Mouse (Mus musculus): ENCODE measurements around the gene Acer1. TPM values are rescaled to one million over a fixed set of nuclear protein-coding genes. Genes with fewer than 3 reads are reported as not detected.

Acer1 gene
- polyA plus RNA-seq (2015; fragmentation: Nextera tagmentation; extraction: Ambion mirVana), result not detected in 2 replicates

DNA sequence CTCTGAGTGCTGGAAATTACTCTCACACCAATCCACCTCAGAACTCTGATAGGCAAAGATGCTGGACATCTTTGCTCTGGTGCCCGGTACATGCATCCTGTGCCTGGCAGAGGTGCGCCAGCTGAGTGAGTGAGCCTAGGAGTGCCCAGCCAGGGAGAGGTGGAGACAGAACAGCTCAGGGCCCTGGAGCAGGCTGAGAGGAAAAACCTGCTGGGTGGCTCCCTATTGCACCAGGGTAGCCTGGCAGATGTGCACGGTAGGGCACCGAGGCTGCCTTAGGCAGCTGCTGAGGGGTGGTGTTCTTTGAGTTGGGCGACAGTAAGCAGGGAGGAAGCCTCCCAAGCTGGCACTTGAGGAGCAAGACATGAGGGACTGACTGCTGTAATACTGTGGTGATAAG lies at the start of gene Acer1:
Gene Acer1 (minus strand): TSS at position 114 of the 400 bp plus-strand sequence.

DNA sequence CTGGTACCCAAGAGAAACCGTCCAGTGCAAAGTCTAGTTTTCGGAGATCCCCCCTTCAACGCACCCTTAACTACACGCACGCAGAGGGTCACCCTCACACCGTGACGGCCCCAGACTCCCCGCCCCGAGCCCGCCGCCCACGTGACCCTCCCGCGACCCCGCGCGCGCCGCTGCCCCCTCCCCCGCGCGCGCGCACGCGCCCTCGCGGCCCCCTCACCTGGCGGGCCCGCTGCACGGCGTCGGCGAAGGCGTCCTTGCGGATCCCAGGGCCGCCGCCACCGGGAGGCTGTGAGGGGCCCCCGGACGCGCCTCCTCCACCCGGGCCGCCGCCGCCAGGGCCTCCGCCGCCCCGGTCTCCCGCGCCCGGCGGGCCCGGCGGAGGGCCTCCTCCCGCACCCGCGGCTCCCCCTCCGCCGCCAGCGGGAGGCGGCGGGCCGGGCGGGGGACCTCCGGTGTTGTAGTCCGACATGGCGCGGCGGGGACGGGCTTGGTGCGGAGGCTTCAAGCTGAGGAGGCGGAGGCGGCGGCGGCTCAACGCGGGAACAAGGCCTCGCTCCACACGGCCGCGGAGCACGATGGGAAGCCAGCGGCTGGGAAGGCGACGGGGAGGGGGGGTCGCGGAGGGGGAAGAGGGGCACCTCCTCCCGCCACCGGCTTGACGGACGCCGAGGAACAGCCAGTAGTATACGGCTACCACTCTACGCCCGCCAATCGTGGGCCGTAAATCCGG lies 49.2 kb upstream of the Acer1 start, which contains the start of gene Khsrp:
Gene Khsrp (minus strand): TSS at position 592 of the 730 bp plus-strand sequence.

DNA sequence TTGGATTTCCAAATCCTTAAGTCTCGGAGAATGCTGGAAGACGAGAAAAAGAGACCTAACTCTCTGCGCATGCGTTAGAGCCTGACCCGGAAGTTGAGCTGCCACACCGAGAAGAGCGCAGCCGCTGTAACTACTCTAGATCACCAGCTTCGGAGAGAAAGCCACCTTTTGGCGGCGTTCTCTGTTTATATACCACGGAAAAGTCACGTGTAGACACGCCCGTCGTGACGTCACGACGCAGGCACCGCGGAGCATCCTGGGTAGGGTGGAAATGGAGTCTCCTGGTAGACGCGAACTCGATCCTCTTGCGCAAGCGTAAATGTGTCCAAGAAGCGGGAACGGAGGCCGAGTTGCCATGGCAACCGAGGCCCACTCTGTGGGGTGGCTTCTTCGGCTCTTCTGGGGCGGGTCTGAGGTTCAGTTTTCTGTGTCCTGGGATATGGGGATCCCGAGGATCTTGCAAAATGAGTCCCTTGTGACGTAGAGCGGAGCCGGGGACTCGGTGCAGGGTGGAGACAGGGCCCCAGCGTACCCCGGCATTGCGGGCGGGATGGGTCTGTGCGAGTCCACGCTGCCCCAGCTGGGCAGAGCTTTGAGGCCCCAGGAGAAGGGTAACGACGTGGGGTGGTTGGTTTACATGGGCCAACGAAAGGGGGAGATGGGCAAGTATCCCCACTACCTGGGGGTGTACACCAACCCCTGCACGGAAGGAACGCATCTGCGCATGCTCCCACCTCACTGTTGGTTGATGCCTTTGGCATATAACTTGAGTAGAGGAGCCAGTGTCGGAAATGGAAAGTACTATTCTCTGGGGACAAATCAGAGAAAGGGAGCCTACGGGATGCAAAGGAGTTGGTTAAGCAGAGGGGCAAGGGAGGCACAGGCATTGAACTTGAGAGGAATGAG lies 29.6 kb upstream of the Acer1 start, which contains the start of the genes Gtf2f1 and Gm17949:
Gene Gtf2f1 (minus strand): TSS at position 53 of the 906 bp plus-strand sequence.
Gene Gm17949 (plus strand): TSS at position 234 of the 906 bp plus-strand sequence.

DNA sequence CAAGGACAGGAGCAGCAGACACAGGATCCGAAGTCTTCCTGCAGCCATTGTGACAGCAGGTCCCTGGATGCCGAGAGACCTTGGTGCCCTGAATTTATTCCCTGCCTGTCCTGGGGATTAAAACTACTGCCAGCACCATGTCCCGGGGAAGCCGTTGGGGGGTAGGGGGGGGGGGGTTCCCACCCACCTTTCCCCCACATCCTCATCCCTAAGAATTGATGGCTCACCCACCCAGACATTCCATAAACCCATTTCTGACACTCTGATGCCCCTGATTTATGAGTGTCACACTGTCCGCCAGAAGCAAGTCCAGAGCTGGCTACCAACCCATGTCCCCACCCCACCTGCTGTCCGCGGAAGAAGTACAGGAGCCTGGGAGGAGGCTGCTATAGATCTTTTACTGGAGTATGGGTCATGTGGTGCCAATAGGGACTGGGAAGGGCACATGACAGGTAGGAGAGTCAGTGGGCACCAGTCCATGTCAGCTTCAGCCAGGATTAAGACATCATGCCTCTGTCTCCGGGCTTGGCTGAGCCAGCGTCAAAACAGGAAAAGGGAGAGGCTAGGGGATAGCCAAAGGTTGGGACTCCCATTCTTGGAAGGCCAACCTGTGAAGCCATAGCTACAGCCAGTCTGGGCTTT lies 18.2 kb upstream of the Acer1 start, which contains the start of gene Pspn:
Gene Pspn (minus strand): TSS at position 51 of the 642 bp plus-strand sequence.

DNA sequence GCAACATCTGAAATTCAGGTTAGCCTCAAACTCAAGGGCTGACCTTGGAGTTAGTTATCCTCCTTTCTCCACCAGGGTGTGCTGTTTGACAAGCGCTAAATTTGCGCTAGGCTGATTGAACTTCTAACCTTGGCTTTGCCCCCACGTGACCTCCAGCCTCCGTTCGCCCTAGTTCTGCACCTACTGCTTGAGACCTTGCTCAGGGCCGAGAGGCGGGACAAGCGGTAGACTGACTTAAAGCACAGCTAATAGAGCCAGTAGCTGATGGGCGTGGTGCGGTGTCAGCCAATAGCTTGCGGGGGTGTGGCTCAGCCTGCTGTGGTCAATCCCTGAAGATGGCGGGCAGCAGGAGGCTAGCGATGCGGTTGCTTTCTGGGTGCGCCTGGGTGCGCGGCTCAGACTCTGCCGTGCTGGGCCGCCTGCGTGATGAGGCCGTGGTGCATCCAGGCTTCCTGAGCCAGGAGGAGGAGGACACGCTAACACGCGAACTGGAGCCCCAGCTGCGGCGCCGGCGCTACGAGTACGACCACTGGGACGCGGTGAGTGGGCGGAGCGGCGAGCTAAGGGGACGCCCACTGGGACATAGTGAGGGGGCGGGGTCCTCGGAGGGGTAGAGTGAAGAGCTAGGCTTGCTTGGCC lies 15.2 kb upstream of the Acer1 start, which contains the start of gene Alkbh7:
Gene Alkbh7 (plus strand): TSS at position 311 of the 639 bp plus-strand sequence.

DNA sequence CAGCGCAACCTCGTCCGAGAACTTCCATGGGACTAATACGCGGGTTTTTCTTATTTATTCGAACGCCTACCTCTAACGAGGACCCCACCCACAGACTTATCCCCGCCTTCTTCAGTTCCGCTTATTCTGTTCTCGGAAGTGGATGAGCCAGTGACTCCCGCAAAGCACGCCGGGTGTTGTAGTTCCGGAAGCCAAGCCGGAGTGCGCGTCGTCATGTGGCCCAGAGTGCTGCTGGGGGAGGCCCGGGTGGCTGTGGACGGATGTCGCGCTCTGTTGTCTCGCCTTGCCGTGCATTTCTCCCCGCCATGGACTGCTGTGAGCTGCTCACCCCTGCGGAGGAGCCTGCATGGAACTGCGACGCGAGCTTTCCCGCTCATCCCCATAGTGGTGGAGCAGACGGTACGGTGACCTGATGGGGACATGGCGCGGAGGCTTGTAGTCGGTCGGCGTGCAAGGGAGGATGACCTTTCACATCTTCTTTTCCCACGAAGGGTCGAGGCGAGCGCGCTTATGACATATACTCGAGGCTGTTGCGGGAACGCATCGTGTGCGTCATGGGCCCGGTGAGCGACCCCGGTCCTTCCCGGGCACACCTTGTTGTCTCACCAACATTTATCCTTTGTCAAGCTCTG lies 8.3 kb upstream of the Acer1 start, which contains the start of gene Clpp:
Gene Clpp (plus strand): TSS at position 191 of the 632 bp plus-strand sequence.

DNA sequence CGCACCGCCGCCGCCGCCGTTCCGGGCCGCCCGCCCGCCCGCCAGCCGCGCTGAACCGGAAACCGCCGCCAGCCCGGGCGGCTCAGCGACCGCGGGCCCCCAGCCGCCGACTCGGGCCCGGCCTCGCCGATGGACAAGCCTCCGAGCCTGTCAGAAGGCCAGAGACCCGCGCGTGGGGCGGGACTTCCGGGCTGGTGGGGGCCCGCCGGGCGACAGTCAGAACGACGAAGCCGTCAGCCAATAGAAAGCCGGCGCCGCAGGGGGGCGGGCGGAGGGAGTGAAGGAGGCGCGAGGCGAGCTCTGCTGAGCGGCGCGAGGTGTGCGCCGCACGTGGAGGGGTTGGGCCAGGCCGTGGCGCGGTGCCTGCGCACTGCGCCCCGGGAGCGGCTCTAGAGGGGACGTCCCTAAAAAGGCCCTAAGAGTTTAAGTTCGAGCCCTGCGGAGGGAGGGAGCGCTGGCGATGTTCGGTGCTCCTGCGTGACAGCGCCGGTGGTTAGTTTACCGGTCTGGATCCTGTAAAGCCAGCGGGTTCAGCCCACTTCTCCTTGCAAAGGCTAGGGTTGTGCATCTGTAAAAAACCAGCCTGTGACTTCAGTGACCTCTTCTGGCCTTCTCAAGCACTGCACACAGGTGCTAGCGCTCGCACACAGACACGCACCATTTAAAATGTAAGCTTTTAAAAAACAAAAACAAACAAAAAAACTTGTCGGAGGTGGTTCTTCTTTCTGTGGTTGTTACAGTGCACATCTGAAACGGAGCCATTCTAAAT lies 46.4 kb downstream of the Acer1 start, which contains the start of gene Mllt1:
Gene Mllt1 (minus strand): TSS at position 53 of the 769 bp plus-strand sequence.

Other genes with a start within 250 kb of the Acer1 start
- 14.4 and 16.2 TPM in 2 replicates for gene Nrtn, start 224.6 kb downstream of the Acer1 start, polyA plus RNA-seq (2015; fragmentation: Nextera tagmentation; extraction: Ambion mirVana)
- gene Dus3l, start 217.4 kb downstream of the Acer1 start, polyA plus RNA-seq (2015; fragmentation: Nextera tagmentation; extraction: Ambion mirVana), result 26.3 and 33.9 TPM in 2 replicates
- gene Prr22, start 211.9 kb downstream of the Acer1 start, polyA plus RNA-seq (2015; fragmentation: Nextera tagmentation; extraction: Ambion mirVana), result 0.17 and 0.46 TPM in 2 replicates
- 2.0 and 3.3 TPM in 2 replicates for gene Rfx2, start 151.1 kb downstream of the Acer1 start, polyA plus RNA-seq (2015; fragmentation: Nextera tagmentation; extraction: Ambion mirVana)
- gene Acsbg2, start 107.7 kb downstream of the Acer1 start, polyA plus RNA-seq (2015; fragmentation: Nextera tagmentation; extraction: Ambion mirVana), result not detected in 2 replicates
- 0.19 and 0.26 TPM in 2 replicates for gene 1700061G19Rik, start 106.6 kb downstream of the Acer1 start, polyA plus RNA-seq (2015; fragmentation: Nextera tagmentation; extraction: Ambion mirVana)
- 13.6 and 14.1 TPM in 2 replicates for gene Mllt1, start 46.7 kb downstream of the Acer1 start, polyA plus RNA-seq (2015; fragmentation: Nextera tagmentation; extraction: Ambion mirVana)
- 117 and 163 TPM in 2 replicates for gene Clpp, start 8.2 kb upstream of the Acer1 start, polyA plus RNA-seq (2015; fragmentation: Nextera tagmentation; extraction: Ambion mirVana)
- gene Alkbh7, start 15.2 kb upstream of the Acer1 start, polyA plus RNA-seq (2015; fragmentation: Nextera tagmentation; extraction: Ambion mirVana), result 112 TPM in 2 replicates
- gene Pspn, start 17.9 kb upstream of the Acer1 start, polyA plus RNA-seq (2015; fragmentation: Nextera tagmentation; extraction: Ambion mirVana), result 4.4 and 7.9 TPM in 2 replicates
- gene Gtf2f1, start 29.2 kb upstream of the Acer1 start, polyA plus RNA-seq (2015; fragmentation: Nextera tagmentation; extraction: Ambion mirVana), result 29.7 and 47.9 TPM in 2 replicates
- 0.35 and 0.37 TPM in 2 replicates for gene Gm17949, start 29.3 kb upstream of the Acer1 start, polyA plus RNA-seq (2015; fragmentation: Nextera tagmentation; extraction: Ambion mirVana)
- 20.2 and 25.9 TPM in 2 replicates for gene Khsrp, start 49.4 kb upstream of the Acer1 start, polyA plus RNA-seq (2015; fragmentation: Nextera tagmentation; extraction: Ambion mirVana)
- not detected in 2 replicates for gene Slc25a41, start 59.5 kb upstream of the Acer1 start, polyA plus RNA-seq (2015; fragmentation: Nextera tagmentation; extraction: Ambion mirVana)
- gene Crb3, start 77.0 kb upstream of the Acer1 start, polyA plus RNA-seq (2015; fragmentation: Nextera tagmentation; extraction: Ambion mirVana), result 2.0 and 3.5 TPM in 2 replicates
- gene Slc25a23, start 77.7 kb upstream of the Acer1 start, polyA plus RNA-seq (2015; fragmentation: Nextera tagmentation; extraction: Ambion mirVana), result 12.5 and 14.0 TPM in 2 replicates
- gene Dennd1c, start 96.4 kb upstream of the Acer1 start, polyA plus RNA-seq (2015; fragmentation: Nextera tagmentation; extraction: Ambion mirVana), result 0.93 and 2.0 TPM in 2 replicates
- 28.5 and 110 TPM in 2 replicates for gene Tubb4a, start 105.7 kb upstream of the Acer1 start, polyA plus RNA-seq (2015; fragmentation: Nextera tagmentation; extraction: Ambion mirVana)
- gene Tnfsf9, start 123.2 kb upstream of the Acer1 start, polyA plus RNA-seq (2015; fragmentation: Nextera tagmentation; extraction: Ambion mirVana), result 1.5 and 1.6 TPM in 2 replicates
- gene Cd70, start 167.7 kb upstream of the Acer1 start, polyA plus RNA-seq (2015; fragmentation: Nextera tagmentation; extraction: Ambion mirVana), result not detected in 2 replicates
- gene Tnfsf14, start 212.1 kb upstream of the Acer1 start, polyA plus RNA-seq (2015; fragmentation: Nextera tagmentation; extraction: Ambion mirVana), result 0.14 and 0.28 TPM in 2 replicates
- gene C3, start 246.0 kb upstream of the Acer1 start, polyA plus RNA-seq (2015; fragmentation: Nextera tagmentation; extraction: Ambion mirVana), result 63.5 and 85.8 TPM in 2 replicates

Measured in adrenal gland, postnatal 0 days (tissue).